Mouse (Mus musculus) lung, adult 2 months (tissue): ENCODE measurements around the gene Kctd10.

Experiments
- CTCF ChIP-seq: fragments of 200-500 bp; IDR thresholded peaks from 2 replicates; pipeline ENCODE4 v1.5.1; 2011; ENCODE audit warnings: mild to moderate bottlenecking, low read length, control low read depth; ENCODE audit not compliant: insufficient read depth
- POLR2A ChIP-seq: fragments of 200-500 bp; IDR thresholded peaks from 2 replicates; pipeline ENCODE4 v1.6.1; 2011; ENCODE audit warnings: low read depth, mild to moderate bottlenecking, control low read depth, low read length, borderline replicate concordance; ENCODE audit errors: extremely low read depth

GRCm38 (mm10) chr5:114408846-114409245 lies 28.5 kb upstream of the Kctd10 start:
- no peak for TF ChIP-seq CTCF
- no peak for TF ChIP-seq POLR2A
